ENCODE assay signal across 22 mouse cellular contexts in the genomic region with DNA sequence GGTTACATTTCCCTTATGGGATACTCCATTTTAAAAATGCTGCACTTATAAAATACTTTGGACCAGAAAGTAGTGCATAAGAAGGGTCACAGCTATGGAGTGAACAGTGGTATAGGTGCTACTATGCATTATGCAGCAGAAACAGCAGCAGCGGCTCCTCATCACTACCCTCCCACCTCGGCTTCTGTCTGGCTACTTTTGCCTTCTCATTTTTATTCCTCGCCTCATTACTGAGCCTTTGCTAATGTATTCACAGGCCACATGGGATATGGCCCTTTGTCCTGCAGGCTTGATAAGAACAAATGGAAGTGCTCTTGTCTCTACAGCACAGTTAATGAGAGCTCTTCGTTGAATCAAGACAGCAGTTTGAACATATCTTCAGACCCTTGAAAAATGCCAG.
A peak's percentile ranks its signal among the peaks of the same experiment; 100 is the strongest.
DNase-seq lines count a peak whose midpoint lies in the region; ATAC-seq and TF ChIP-seq lines count a peak whose summit lies in the region.
"Had no signal": no experiment of that assay in that cellular context is flagged by ENCODE, and none has a peak within 500 bp of the region (broad histone marks: within the 10 kb centered on the region; RNA-seq: fewer than 3 reads in every experiment).

No protein-coding gene starts in this region.

- no peaks in the 10 kb centered on the region for H3K9me3 ChIP-seq in forebrain, embryonic 14.5 days (replicated peaks; ENCODE audit: control insufficient read depth, low read length)
- no peaks in the 10 kb centered on the region for H3K9me3 ChIP-seq in forebrain, postnatal 0 days (ENCODE audit: low read length)
- H3K9me3 ChIP-seq in neural tube, embryonic 12.5 days: no peaks in the 10 kb centered on the region
- no peaks in the 10 kb centered on the region for H3K9me3 ChIP-seq in neural tube, embryonic 15.5 days (replicated peaks)
- H3K9me3 ChIP-seq in midbrain, embryonic 12.5 days: no peaks in the 10 kb centered on the region
- H3K9me3 ChIP-seq in neural tube, embryonic 14.5 days (ENCODE audit: control insufficient read depth, low read length): no peaks in the 10 kb centered on the region
- H3K9me3 ChIP-seq: embryonic facial prominence, embryonic 12.5 days; heart, embryonic 15.5 days; limb, embryonic 10.5 days had no signal

- intact Hi-C loops in heart, postnatal 36 days (cut with DNase I): loop anchor here (10.0 kb wide), 2 partner anchors 378 to 708 kb away; no protein-coding TSS in a partner anchor

- no peaks in the 10 kb centered on the region for H3K4me1 ChIP-seq in forebrain, embryonic 14.5 days (ENCODE audit: control insufficient read depth, insufficient read depth, low read length)
- no peaks in the 10 kb centered on the region for H3K4me1 ChIP-seq in forebrain, postnatal 0 days (ENCODE audit: insufficient read depth)
- H3K4me1 ChIP-seq in neural tube, embryonic 12.5 days: no peaks in the 10 kb centered on the region
- no peaks in the 10 kb centered on the region for H3K4me1 ChIP-seq in neural tube, embryonic 15.5 days
- H3K4me1 ChIP-seq in midbrain, embryonic 12.5 days: no peaks in the 10 kb centered on the region
- no peaks in the 10 kb centered on the region for H3K4me1 ChIP-seq in neural tube, embryonic 14.5 days (ENCODE audit: control insufficient read depth, insufficient read depth, low read length)
- H3K4me1 ChIP-seq: embryonic facial prominence, embryonic 12.5 days; limb, embryonic 10.5 days had no signal

- no peak overlapping the region for H3K4me2 ChIP-seq in forebrain, embryonic 14.5 days (ENCODE audit: low read length)
- no peak overlapping the region for H3K4me2 ChIP-seq in forebrain, postnatal 0 days (ENCODE audit: low read depth)
- no peak overlapping the region for H3K4me2 ChIP-seq in neural tube, embryonic 12.5 days (replicated peaks)
- H3K4me2 ChIP-seq in neural tube, embryonic 15.5 days: no peak overlapping the region
- no peak overlapping the region for H3K4me2 ChIP-seq in midbrain, embryonic 12.5 days (replicated peaks)
- H3K4me2 ChIP-seq in neural tube, embryonic 14.5 days (ENCODE audit: low read depth, low read length): no peak overlapping the region
- H3K4me2 ChIP-seq: embryonic facial prominence, embryonic 12.5 days; heart, embryonic 15.5 days had no signal

- H3K9ac ChIP-seq in forebrain, embryonic 14.5 days (ENCODE audit: low read length): no peak overlapping the region
- no peak overlapping the region for H3K9ac ChIP-seq in forebrain, postnatal 0 days
- no peak overlapping the region for H3K9ac ChIP-seq in neural tube, embryonic 12.5 days
- no peak overlapping the region for H3K9ac ChIP-seq in neural tube, embryonic 15.5 days (replicated peaks)
- no peak overlapping the region for H3K9ac ChIP-seq in midbrain, embryonic 12.5 days (replicated peaks)
- H3K9ac ChIP-seq in neural tube, embryonic 14.5 days (replicated peaks; ENCODE audit: low read depth, low read length): no peak overlapping the region
- H3K9ac ChIP-seq: embryonic facial prominence, embryonic 12.5 days; heart, embryonic 15.5 days; liver, postnatal 0 days had no signal

- no peak for TF ChIP-seq CTCF in forebrain, postnatal 0 days (IDR thresholded peaks at IDR 0.05; ENCODE audit: low read depth)

- H3K4me3 ChIP-seq in forebrain, embryonic 14.5 days (ENCODE audit: low read depth, low read length): no peak overlapping the region
- no peak overlapping the region for H3K4me3 ChIP-seq in forebrain, postnatal 0 days (ENCODE audit: low read depth, low read length)
- H3K4me3 ChIP-seq in neural tube, embryonic 12.5 days: no peak overlapping the region
- H3K4me3 ChIP-seq in neural tube, embryonic 15.5 days (replicated peaks): no peak overlapping the region
- H3K4me3 ChIP-seq in midbrain, embryonic 12.5 days: no peak overlapping the region
- H3K4me3 ChIP-seq in neural tube, embryonic 14.5 days (ENCODE audit: low read depth, low read length): no peak overlapping the region
- H3K4me3 ChIP-seq: embryonic facial prominence, embryonic 12.5 days; erythroblast, embryonic 14.5 days; heart, embryonic 15.5 days; left cerebral cortex, adult 2 months; limb, embryonic 10.5 days had no signal

- WGBS in forebrain, embryonic 14.5 days: 54% methylated on average over 4 of the region's 4 CpGs
- WGBS in forebrain, postnatal 0 days: 46% methylated on average over 4 of the region's 4 CpGs
- WGBS in neural tube, embryonic 12.5 days: 67% methylated on average over 4 of the region's 4 CpGs
- 53% methylated on average over 4 of the region's 4 CpGs for WGBS in neural tube, embryonic 15.5 days
- WGBS in midbrain, embryonic 12.5 days: 49% methylated on average over 4 of the region's 4 CpGs
- 54% methylated on average over 4 of the region's 4 CpGs for WGBS in neural tube, embryonic 14.5 days

- no peaks in the 10 kb centered on the region for H3K36me3 ChIP-seq in forebrain, embryonic 14.5 days (ENCODE audit: control insufficient read depth, insufficient read depth, low read length)
- H3K36me3 ChIP-seq in forebrain, postnatal 0 days (ENCODE audit: insufficient read depth): no peaks in the 10 kb centered on the region
- H3K36me3 ChIP-seq in neural tube, embryonic 12.5 days: no peaks in the 10 kb centered on the region
- no peaks in the 10 kb centered on the region for H3K36me3 ChIP-seq in neural tube, embryonic 15.5 days
- no peaks in the 10 kb centered on the region for H3K36me3 ChIP-seq in midbrain, embryonic 12.5 days
- H3K36me3 ChIP-seq in neural tube, embryonic 14.5 days (ENCODE audit: control insufficient read depth, insufficient read depth, low read length): no peaks in the 10 kb centered on the region
- H3K36me3 ChIP-seq: embryonic facial prominence, embryonic 12.5 days; heart, embryonic 15.5 days; limb, embryonic 10.5 days had no signal

- peak; percentile 8 for DNase-seq in forebrain, embryonic 14.5 days (ENCODE audit: low spot score)
- no peak for DNase-seq in forebrain, postnatal 0 days
- no peak for DNase-seq in B cell, adult 2 months
- DNase-seq in heart, postnatal 36 days: no peak
- DNase-seq: cerebellum, adult 2 months; gastrocnemius, postnatal 25 days; kidney, adult 18-20 months; kidney, postnatal 14 days; liver, postnatal 0 days; lung, postnatal 10 days; right cerebral cortex, postnatal 14 days; spleen, adult 18-20 months; thymus, postnatal 25 days had no signal

- H3K27ac ChIP-seq in forebrain, embryonic 14.5 days (ENCODE audit: low read depth, low read length): no peak overlapping the region
- no peak overlapping the region for H3K27ac ChIP-seq in forebrain, postnatal 0 days (ENCODE audit: low read depth, low read length)
- H3K27ac ChIP-seq in neural tube, embryonic 12.5 days: no peak overlapping the region
- H3K27ac ChIP-seq in neural tube, embryonic 15.5 days (replicated peaks): no peak overlapping the region
- no peak overlapping the region for H3K27ac ChIP-seq in midbrain, embryonic 12.5 days (replicated peaks)
- no peak overlapping the region for H3K27ac ChIP-seq in neural tube, embryonic 14.5 days (ENCODE audit: low read depth, low read length)
- H3K27ac ChIP-seq: embryonic facial prominence, embryonic 12.5 days; heart, embryonic 15.5 days; left cerebral cortex, adult 2 months; limb, embryonic 10.5 days had no signal

- ATAC-seq in forebrain, embryonic 14.5 days: peak; percentile 46; the same call in 1 of the 2 replicates
- no peak for ATAC-seq in forebrain, postnatal 0 days
- ATAC-seq in neural tube, embryonic 12.5 days (ENCODE audit: low FRiP score, low read depth): peak; percentile 61
- no peak; the same call in 1 of the 2 replicates for ATAC-seq in neural tube, embryonic 15.5 days (ENCODE audit: low FRiP score)
- peak; percentile 86 for ATAC-seq in midbrain, embryonic 12.5 days (ENCODE audit: low FRiP score, low read depth)
- peak; percentile 76; the same call in 1 of the 2 replicates for ATAC-seq in neural tube, embryonic 14.5 days (ENCODE audit: low read depth)
- ATAC-seq: liver, postnatal 0 days had no signal

- H3K27me3 ChIP-seq in forebrain, embryonic 14.5 days (replicated peaks; ENCODE audit: control insufficient read depth, insufficient read depth, low read length): no peaks in the 10 kb centered on the region
- H3K27me3 ChIP-seq in forebrain, postnatal 0 days (ENCODE audit: insufficient read depth, low read length): no peaks in the 10 kb centered on the region
- no peaks in the 10 kb centered on the region for H3K27me3 ChIP-seq in neural tube, embryonic 12.5 days (replicated peaks)
- H3K27me3 ChIP-seq in neural tube, embryonic 15.5 days (replicated peaks): no peaks in the 10 kb centered on the region
- no peaks in the 10 kb centered on the region for H3K27me3 ChIP-seq in midbrain, embryonic 12.5 days
- no peaks in the 10 kb centered on the region for H3K27me3 ChIP-seq in neural tube, embryonic 14.5 days (ENCODE audit: control insufficient read depth, insufficient read depth, low read length)
- H3K27me3 ChIP-seq: embryonic facial prominence, embryonic 12.5 days; heart, embryonic 15.5 days had no signal

Comparison
In these comparisons a context has a peak if more than half of its experiments do, and no peak if none do; other contexts are left out.
1. ATAC-seq: peak in forebrain, embryonic 14.5 days (single experiment), neural tube, embryonic 12.5 days (single experiment), midbrain, embryonic 12.5 days (single experiment) and neural tube, embryonic 14.5 days (single experiment); none in forebrain, postnatal 0 days (single experiment) and neural tube, embryonic 15.5 days (single experiment).